Mouse (Mus musculus) CH12.LX (cell line): ENCODE measurements around the gene Ccdc162. TPM values are rescaled to one million over a fixed set of nuclear protein-coding genes. Genes with fewer than 3 reads are reported as not detected.
A peak's percentile ranks its signal among the peaks of the same experiment; 100 is the strongest.

Source experiments
- DNase-seq: peaks from one replicate; pipeline ENCODE4 v3.0.0-alpha.2; 2013; ENCODE audit errors: extremely low read depth
- H3K27ac ChIP-seq: 2 replicates; pipeline ENCODE4 v1.5.1; 2012; ENCODE audit warnings: low read depth, mild to moderate bottlenecking, control low read depth, moderate library complexity; ENCODE audit not compliant: insufficient read depth
- H3K27me3 ChIP-seq: replicated peaks from 2 replicates; pipeline ENCODE3; 2012; ENCODE audit warnings: inconsistent platforms
- H3K36me3 ChIP-seq, 2 experiments: replicated peaks in 1 of 2; 2 replicates each; pipeline versions ENCODE3 to v1.6.1; 2012; ENCODE audit warnings: inconsistent platforms in 1 of 2, low read length in 1 of 2, mild to moderate bottlenecking in 1 of 2, mixed read lengths in 1 of 2, moderate library complexity in 1 of 2; ENCODE audit not compliant: control insufficient read depth in 1 of 2, insufficient read depth in 1 of 2
- H3K4me1 ChIP-seq, 2 experiments: 2 replicates each; pipeline ENCODE4 v1.6.1; 2012; ENCODE audit warnings: inconsistent platforms in 1 of 2, moderate library complexity in 1 of 2; ENCODE audit not compliant: insufficient read depth in 2 of 2, control insufficient read depth in 1 of 2
- H3K4me2 ChIP-seq: 2 replicates; pipeline ENCODE4 v1.6.1; 2012; ENCODE audit warnings: low read depth, mild to moderate bottlenecking, control low read depth; ENCODE audit not compliant: poor library complexity, insufficient read depth, severe bottlenecking
- H3K4me3 ChIP-seq, 3 experiments: fragments of 150-350 bp in 1 of 3; sonication (generic) in 1 of 3; replicated peaks in 1 of 3; 2 replicates each; pipeline versions ENCODE3 to v1.5.1; 2011 to 2012; ENCODE audit warnings: low read depth in 2 of 3, low read length in 2 of 3, mild to moderate bottlenecking in 2 of 3, moderate library complexity in 2 of 3, control low read depth in 1 of 3, improper control_type of control experiment in 1 of 3, inconsistent platforms in 1 of 3, mixed read lengths in 1 of 3; ENCODE audit not compliant: poor library complexity in 1 of 3
- H3K79me2 ChIP-seq: replicated peaks from 2 replicates; pipeline ENCODE4 v1.6.1; 2012; ENCODE audit warnings: mild to moderate bottlenecking, moderate library complexity; ENCODE audit not compliant: control insufficient read depth, poor library complexity, insufficient read depth, severe bottlenecking; ENCODE audit errors: extremely low read depth
- H3K9ac ChIP-seq: 2 replicates; pipeline ENCODE4 v1.6.1; 2012; ENCODE audit warnings: low read depth, mild to moderate bottlenecking, control low read depth, moderate library complexity; ENCODE audit not compliant: insufficient read depth
- H3K9me3 ChIP-seq: replicated peaks from 2 replicates; pipeline ENCODE3; 2012; ENCODE audit warnings: low read length, inconsistent platforms, mixed read lengths
- BHLHE40 ChIP-seq: IDR thresholded peaks from 2 replicates; pipeline ENCODE4 v1.6.1; 2011; ENCODE audit warnings: mild to moderate bottlenecking, low read depth, low read length, improper control_type of control experiment
- CHD1 ChIP-seq: IDR thresholded peaks from 2 replicates; pipeline ENCODE4 v1.6.1; 2012; ENCODE audit warnings: low read depth, low read length, improper control_type of control experiment, inconsistent platforms
- CHD2 ChIP-seq: IDR thresholded peaks from 2 replicates; pipeline ENCODE4 v1.6.1; 2011; ENCODE audit warnings: low read length, improper control_type of control experiment
- CTCF ChIP-seq, 2 experiments: IDR thresholded peaks in 1 of 2; conservative IDR thresholded peaks in 1 of 2; 2 replicates each; pipeline ENCODE4 v1.5.1; 2011 to 2012; ENCODE audit warnings: low read depth in 2 of 2, low read length in 2 of 2, improper control_type of control experiment in 1 of 2, inconsistent platforms in 1 of 2, mild to moderate bottlenecking in 1 of 2, moderate library complexity in 1 of 2
- E2F4 ChIP-seq: IDR thresholded peaks from 2 replicates; pipeline ENCODE4 v1.6.1; 2011; ENCODE audit warnings: low read depth, low read length, improper control_type of control experiment; ENCODE audit not compliant: insufficient replicate concordance
- ELF1 ChIP-seq: IDR thresholded peaks from 2 replicates; pipeline ENCODE4 v1.6.1; 2014; ENCODE audit warnings: low read depth, mild to moderate bottlenecking, inconsistent platforms, low read length, improper control_type of control experiment
- EP300 ChIP-seq: IDR thresholded peaks from 2 replicates; pipeline ENCODE4 v1.6.1; 2011; ENCODE audit warnings: low read length, improper control_type of control experiment
- ETS1 ChIP-seq: conservative IDR thresholded peaks from 2 replicates; pipeline ENCODE4 v1.6.1; 2012; ENCODE audit warnings: low read depth, mild to moderate bottlenecking, inconsistent platforms, low read length, improper control_type of control experiment, moderate library complexity
- GABPA ChIP-seq: IDR thresholded peaks from 2 replicates; pipeline ENCODE4 v1.6.1; 2012; ENCODE audit warnings: low read depth, low read length, improper control_type of control experiment, inconsistent platforms; ENCODE audit not compliant: insufficient replicate concordance
- IRF4 ChIP-seq: IDR thresholded peaks from 2 replicates; pipeline ENCODE4 v1.6.1; 2014; ENCODE audit warnings: low read depth, mild to moderate bottlenecking, inconsistent platforms, low read length, improper control_type of control experiment
- JUN ChIP-seq: IDR thresholded peaks from 2 replicates; pipeline ENCODE4 v1.6.1; 2011; ENCODE audit warnings: low read depth, mild to moderate bottlenecking, low read length, improper control_type of control experiment, moderate library complexity; ENCODE audit not compliant: insufficient read depth
- JUND ChIP-seq: conservative IDR thresholded peaks from 2 replicates; pipeline ENCODE4 v1.6.1; 2011; ENCODE audit warnings: low read depth, low read length, improper control_type of control experiment
- KAT2A ChIP-seq: IDR thresholded peaks from 2 replicates; pipeline ENCODE4 v1.6.1; 2012; ENCODE audit warnings: low read length, improper control_type of control experiment, inconsistent platforms; ENCODE audit not compliant: insufficient replicate concordance
- MAFK ChIP-seq: IDR thresholded peaks from 2 replicates; pipeline ENCODE4 v1.6.1; 2011; ENCODE audit warnings: low read length, improper control_type of control experiment; ENCODE audit not compliant: insufficient replicate concordance
- MAX ChIP-seq: IDR thresholded peaks from 2 replicates; pipeline ENCODE4 v1.6.1; 2011; ENCODE audit warnings: low read length, improper control_type of control experiment
- MAZ ChIP-seq: IDR thresholded peaks from 2 replicates; pipeline ENCODE4 v1.6.1; 2012; ENCODE audit warnings: low read depth, mild to moderate bottlenecking, inconsistent platforms, low read length, improper control_type of control experiment, moderate library complexity
- MXI1 ChIP-seq: IDR thresholded peaks from 2 replicates; pipeline ENCODE4 v1.6.1; 2011; ENCODE audit warnings: mild to moderate bottlenecking, low read depth, low read length, improper control_type of control experiment
- MYC ChIP-seq: IDR thresholded peaks from 2 replicates; pipeline ENCODE4 v1.6.1; 2011; ENCODE audit warnings: low read depth, mild to moderate bottlenecking, improper control_type of control experiment, low read length
- NELFE ChIP-seq: IDR thresholded peaks from 2 replicates; pipeline ENCODE4 v1.6.1; 2011; ENCODE audit warnings: low read depth, low read length, improper control_type of control experiment
- NRF1 ChIP-seq: IDR thresholded peaks from 2 replicates; pipeline ENCODE4 v1.6.1; 2014; ENCODE audit warnings: low read depth, mild to moderate bottlenecking, inconsistent platforms, low read length, improper control_type of control experiment, moderate library complexity
- PAX5 ChIP-seq: IDR thresholded peaks from 2 replicates; pipeline ENCODE4 v1.6.1; 2012; ENCODE audit warnings: low read length, inconsistent platforms, mixed read lengths
- POLR2A ChIP-seq: IDR thresholded peaks from 2 replicates; pipeline ENCODE4 v1.6.1; 2011; ENCODE audit warnings: low read depth, mild to moderate bottlenecking, improper control_type of control experiment, low read length
- POLR2AphosphoS2 ChIP-seq: IDR thresholded peaks from 2 replicates; pipeline ENCODE4 v1.6.1; 2011; ENCODE audit warnings: low read depth, low read length, improper control_type of control experiment
- RAD21 ChIP-seq: IDR thresholded peaks from 2 replicates; pipeline ENCODE4 v1.6.1; 2011; ENCODE audit warnings: low read depth, mild to moderate bottlenecking, low read length, improper control_type of control experiment, moderate library complexity
- RCOR1 ChIP-seq: conservative IDR thresholded peaks from 2 replicates; pipeline ENCODE4 v1.6.1; 2012; ENCODE audit warnings: low read depth, mild to moderate bottlenecking, inconsistent platforms, low read length, improper control_type of control experiment
- SIN3A ChIP-seq: IDR thresholded peaks from 2 replicates; pipeline ENCODE4 v1.6.1; 2012; ENCODE audit warnings: low read length, improper control_type of control experiment, inconsistent platforms
- SMC3 ChIP-seq: IDR thresholded peaks from 2 replicates; pipeline ENCODE4 v1.6.1; 2011; ENCODE audit warnings: low read depth, low read length, improper control_type of control experiment
- TBP ChIP-seq: conservative IDR thresholded peaks from 2 replicates; pipeline ENCODE4 v1.6.1; 2011; ENCODE audit warnings: low read depth, low read length, improper control_type of control experiment
- TCF12 ChIP-seq: IDR thresholded peaks from 2 replicates; pipeline ENCODE4 v1.6.1; 2014; ENCODE audit warnings: low read depth, mild to moderate bottlenecking, inconsistent platforms, low read length, improper control_type of control experiment
- UBTF ChIP-seq: IDR thresholded peaks from 2 replicates; pipeline ENCODE4 v1.6.1; 2012; ENCODE audit warnings: low read depth, mild to moderate bottlenecking, inconsistent platforms, low read length, improper control_type of control experiment, moderate library complexity
- USF1 ChIP-seq: IDR thresholded peaks from 2 replicates; pipeline ENCODE4 v1.6.1; 2014; ENCODE audit warnings: low read depth, mild to moderate bottlenecking, inconsistent platforms, low read length, improper control_type of control experiment
- USF2 ChIP-seq: conservative IDR thresholded peaks from 2 replicates; pipeline ENCODE4 v1.6.1; 2011; ENCODE audit warnings: low read depth, low read length, improper control_type of control experiment
- ZC3H11A ChIP-seq: IDR thresholded peaks from 2 replicates; pipeline ENCODE4 v1.6.1; 2012; ENCODE audit warnings: low read depth, mild to moderate bottlenecking, inconsistent platforms, low read length, improper control_type of control experiment
- ZKSCAN1 ChIP-seq: IDR thresholded peaks from 2 replicates; pipeline ENCODE4 v1.6.1; 2012; ENCODE audit warnings: low read depth, inconsistent platforms, low read length, improper control_type of control experiment, borderline replicate concordance
- ZMIZ1 ChIP-seq: IDR thresholded peaks from 2 replicates; pipeline ENCODE4 v1.6.1; 2012; ENCODE audit warnings: low read depth, mild to moderate bottlenecking, inconsistent platforms, low read length, improper control_type of control experiment
- ZNF384 ChIP-seq: IDR thresholded peaks from 2 replicates; pipeline ENCODE4 v1.6.1; 2012; ENCODE audit warnings: low read depth, low read length, improper control_type of control experiment, inconsistent platforms
- dilution Hi-C: fragments of 300-500 bp; cut with MboI; formaldehyde crosslinking; loops from 2 replicates; pipeline ENCODE4 v1.14.3; 2020; ENCODE audit warnings: low sequenced_read_pairs; ENCODE audit not compliant: extremely low pct_unique_long_range_greater_than_20kb, extremely low pct_ligation_motif_present
- in situ Hi-C: fragments of 300-500 bp; cut with MboI; formaldehyde crosslinking; loops from 3 replicates; pipeline ENCODE4 v1.14.3; 2019; ENCODE audit warnings: low sequenced_read_pairs, low pct_ligation_motif_present, low pct_unique_long_range_greater_than_20kb, mixed read lengths
- polyA plus RNA-seq: library from polyadenylated mRNA; unstranded; fragments of >175 nt; gene quantifications from 2 replicates; pipeline ENCODE4 v1.2.1, GENCODE M21; 2012; ENCODE audit warnings: low read depth; ENCODE audit not compliant: insufficient read length
- total RNA-seq, 2 experiments: library from RNA; depleted of rRNA; stranded (reverse); fragments of 300-350 nt in 1 of 2; fragments of >200 nt in 1 of 2; gene quantifications; 2 replicates each; pipeline ENCODE4 v1.2.3; 2012 to 2014

Gene Ccdc162
- total and polyA plus RNA-seq, 3 experiments: 0.64 to 1.3 (median 1.3) TPM

DNA sequence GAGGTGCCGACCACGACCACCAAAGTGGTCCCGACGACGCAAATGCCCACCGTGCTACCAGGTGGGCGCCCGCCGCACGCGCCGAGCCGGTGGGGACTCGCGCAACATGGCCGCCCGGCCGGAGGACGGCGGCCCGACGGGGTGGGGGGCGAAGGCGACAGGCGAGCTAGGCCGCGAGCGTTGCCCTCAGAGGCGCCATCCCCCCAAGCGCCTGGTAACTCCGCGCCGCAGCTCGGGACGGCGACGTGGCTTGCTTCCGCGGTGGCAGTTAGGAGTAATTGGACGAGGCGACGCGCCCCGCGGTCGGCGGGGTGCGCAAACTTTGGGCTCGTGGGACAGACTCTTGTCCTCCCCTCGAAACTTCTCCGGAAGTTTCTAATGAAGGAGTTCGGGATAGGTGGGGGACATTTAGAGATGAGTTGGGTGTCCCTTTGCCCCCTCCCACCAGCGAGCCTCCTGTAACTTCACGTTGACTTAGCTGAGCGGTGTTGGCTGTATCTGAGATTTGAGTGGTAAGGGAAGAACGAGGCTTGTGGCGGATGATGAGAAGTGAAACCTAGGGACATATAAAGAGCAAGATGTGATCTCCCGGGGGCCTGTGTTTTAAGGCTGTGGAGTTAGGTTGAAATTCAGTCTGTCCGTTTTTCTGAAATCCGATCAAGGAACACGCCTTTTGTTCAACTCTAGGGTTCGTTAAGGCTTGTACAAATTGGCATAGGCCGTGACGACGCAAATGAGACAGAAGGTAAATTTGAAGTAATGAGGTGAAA is 196.6 kb downstream of the Ccdc162 start:
- DNase-seq: peak; percentile 73
- Histone ChIP-seq H3K9ac (peak overlapping the region; percentile 85), H3K4me3 (peak overlapping the region; percentile 91 to 96 (median 94)), H3K27me3 (no peaks in the 10 kb centered on the region), H3K36me3 (peaks cover 11 to 24% of the 10 kb centered on the region in 2 experiments), H3K4me2 (peak overlapping the region; percentile 68), H3K79me2 (peaks cover 41% of the 10 kb centered on the region), H3K9me3 (no peaks in the 10 kb centered on the region), H3K4me1 (peaks cover 15 to 48% of the 10 kb centered on the region in 2 experiments), H3K27ac (peak overlapping the region; percentile 88)
- in situ Hi-C loops: loop anchor here (5.0 to 25.0 kb wide), 4 partner anchors 82 to 442 kb away; partner anchors contain the start of genes Cep57l1 and Sesn1
- TF ChIP-seq ZC3H11A (no peak), CHD2 (no peak), PAX5 (no peak), TBP (peak; percentile 44; the same call in 1 of the 2 replicates), MAFK (no peak), MAX (no peak), IRF4 (peak; percentile 63), MXI1 (no peak; the same call in none of the 2 replicates), ZKSCAN1 (no peak), USF2 (no peak), TCF12 (no peak), KAT2A (no peak), POLR2A (no peak), ELF1 (no peak), SIN3A (peak; percentile 72), NRF1 (no peak; the same call in 1 of the 2 replicates), CTCF (conservative IDR thresholded peaks at IDR 0.05 in 1 of 2, IDR thresholded peaks at IDR 0.05 in 1 of 2; ENCODE audit: low read depth in 2 of 2, low read length in 2 of 2) (no peak), ZMIZ1 (no peak), NELFE (no peak), EP300 (0 out of 2 replicates have a peak, but pooled peaks have one; percentile 20), JUN (no peak), RAD21 (no peak; the same call in none of the 2 replicates), RCOR1 (no peak), JUND (no peak), SMC3 (no peak), E2F4 (no peak), BHLHE40 (no peak), MYC (peak; percentile 40), ETS1 (no peak), ZNF384 (no peak), UBTF (peak; percentile 77), USF1 (no peak), GABPA (no peak), POLR2AphosphoS2 (no peak), MAZ (0 out of 2 replicates have a peak, but pooled peaks have one; percentile 7), CHD1 (0 out of 2 replicates have a peak, but pooled peaks have one; percentile 21)
- dilution Hi-C loops: no loop called here
